Comparison of ENCODE assay signal across 14 mouse cellular contexts in genomic region chr5:27242078-27242477, GRCm38 (mm10).
"Had no signal": no experiment of that assay in that cellular context is flagged by ENCODE, and none has a peak within 500 bp of the region (broad histone marks: within the 10 kb centered on the region; RNA-seq: fewer than 3 reads in every experiment).

No protein-coding gene starts in this region.

- H3K27me3 ChIP-seq: limb, embryonic 12.5 days; liver, embryonic 13.5 days; lung, embryonic 15.5 days; neural tube, embryonic 13.5 days had no signal

- H3K4me1 ChIP-seq: limb, embryonic 12.5 days; liver, embryonic 13.5 days; lung, embryonic 15.5 days had no signal

- H3K4me3 ChIP-seq: limb, embryonic 12.5 days; liver, embryonic 13.5 days; lung, embryonic 15.5 days; neural tube, embryonic 13.5 days had no signal

- ATAC-seq: liver, postnatal 0 days had no signal

- H3K9me3 ChIP-seq: limb, embryonic 12.5 days; liver, embryonic 13.5 days; lung, embryonic 15.5 days; neural tube, embryonic 13.5 days had no signal

- H3K36me3 ChIP-seq: limb, embryonic 12.5 days; liver, embryonic 13.5 days; lung, embryonic 15.5 days; neural tube, embryonic 13.5 days had no signal

- DNase-seq: kidney, adult 8-10 months; kidney, postnatal 25 days; layer of hippocampus, postnatal 36 days; liver; liver, embryonic 13.5 days; liver, postnatal 0 days; retina, postnatal 1 day; right cerebral cortex, postnatal 4 days; spleen, adult 18-20 months; thymus, adult 18-20 months; thymus, postnatal 25 days had no signal

- H3K4me2 ChIP-seq: limb, embryonic 12.5 days; liver, embryonic 13.5 days; lung, embryonic 15.5 days; neural tube, embryonic 13.5 days had no signal

- H3K27ac ChIP-seq: limb, embryonic 12.5 days; liver, embryonic 13.5 days; lung, embryonic 15.5 days; neural tube, embryonic 13.5 days had no signal

- H3K9ac ChIP-seq: limb, embryonic 12.5 days; liver, embryonic 13.5 days; liver, postnatal 0 days; lung, embryonic 15.5 days; neural tube, embryonic 13.5 days had no signal
